Mouse (Mus musculus): Measurements from ENCODE around the gene Krt28.

Krt28 gene

DNA sequence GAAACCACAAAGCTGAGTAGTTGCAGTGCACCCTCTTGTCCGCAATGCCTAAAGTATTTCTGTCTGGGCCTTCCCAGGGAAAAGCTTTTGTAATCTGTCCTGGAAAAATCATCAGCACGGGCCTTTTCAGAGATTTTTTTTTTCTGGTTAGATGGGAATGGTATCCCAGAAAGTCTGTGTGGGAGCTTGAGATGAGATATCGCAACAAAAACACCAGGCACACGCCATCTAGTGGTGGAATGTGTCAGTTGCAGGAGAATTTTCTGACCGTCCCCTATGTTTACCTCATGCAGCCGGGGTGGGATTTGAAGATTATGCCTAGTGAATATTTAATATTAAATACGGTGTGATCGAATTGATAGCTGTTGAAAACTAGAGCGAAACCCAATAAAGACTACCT is 10.3 kb downstream of the Krt28 start:
- DNase-seq: no peak

DNA sequence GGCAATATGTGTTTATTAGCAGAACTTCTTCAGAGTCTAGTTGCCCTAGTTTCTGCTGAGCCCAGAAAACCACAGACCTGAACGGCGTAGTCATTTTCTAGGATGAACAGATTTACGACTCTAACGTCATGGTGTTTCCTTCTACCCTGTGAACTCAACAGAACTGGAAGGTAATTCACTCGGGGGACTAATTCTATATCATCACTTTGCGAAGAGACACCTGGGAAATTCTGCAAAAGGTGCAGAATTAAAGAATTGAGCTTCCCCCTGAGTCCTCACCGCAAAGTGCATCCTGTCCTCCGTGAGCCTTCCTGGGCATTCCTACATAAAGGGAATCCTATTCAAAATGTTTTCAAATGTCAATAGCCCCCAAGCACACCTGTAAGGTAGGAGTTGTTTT is 13.3 kb downstream of the Krt28 start:
- no peak for DNase-seq

DNA sequence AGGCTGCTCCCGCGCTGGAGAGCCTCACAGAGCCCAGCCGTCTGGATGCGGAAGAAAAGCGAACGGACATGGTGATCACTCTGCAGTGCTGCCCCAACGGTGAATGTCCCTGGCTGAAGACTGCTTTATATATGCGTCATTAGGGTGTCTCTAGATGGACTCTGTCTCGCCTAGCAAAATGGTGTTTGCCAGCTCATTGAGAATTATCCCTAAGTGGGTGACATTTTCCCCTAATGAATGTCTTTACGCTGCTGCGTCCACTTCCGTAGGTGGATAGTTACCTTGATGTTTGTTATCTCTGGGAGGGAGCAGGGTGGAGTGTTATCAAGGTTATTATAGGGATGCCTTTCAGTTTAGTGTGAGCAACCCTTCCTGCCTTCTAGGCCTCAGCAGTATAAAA is 23.7 kb downstream of the Krt28 start, which contains the start of gene Krt27:
Gene Krt27 (minus strand): TSS at position 101 of the 400 bp plus-strand sequence.
- DNase-seq: no peak

DNA sequence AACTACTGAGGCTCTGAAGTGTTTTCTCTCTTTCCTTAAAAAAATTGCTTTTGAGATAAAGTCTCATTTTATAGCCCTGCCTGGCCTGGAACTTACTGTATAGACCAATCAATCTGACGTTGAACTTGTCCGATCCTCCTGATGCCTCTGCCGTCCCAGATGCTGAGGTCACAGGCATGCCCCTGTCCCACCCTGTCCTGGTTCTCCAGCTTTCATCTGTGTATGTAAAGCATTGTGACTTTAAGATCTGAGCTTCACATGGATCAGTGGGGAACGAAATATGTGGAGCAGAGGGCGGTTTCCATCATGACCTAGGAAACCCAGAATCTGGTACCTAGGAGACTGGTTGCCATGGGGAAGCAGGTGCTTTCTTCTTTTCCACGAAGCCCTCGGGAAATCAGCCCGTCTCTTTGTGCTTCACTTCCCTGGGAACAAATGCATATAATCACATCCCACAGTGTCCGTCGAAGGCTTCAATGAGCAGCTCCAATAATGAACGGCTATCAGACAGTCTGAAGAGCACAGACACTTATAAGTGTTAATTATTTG is 35.3 kb downstream of the Krt28 start:
- DNase-seq: no peak

DNA sequence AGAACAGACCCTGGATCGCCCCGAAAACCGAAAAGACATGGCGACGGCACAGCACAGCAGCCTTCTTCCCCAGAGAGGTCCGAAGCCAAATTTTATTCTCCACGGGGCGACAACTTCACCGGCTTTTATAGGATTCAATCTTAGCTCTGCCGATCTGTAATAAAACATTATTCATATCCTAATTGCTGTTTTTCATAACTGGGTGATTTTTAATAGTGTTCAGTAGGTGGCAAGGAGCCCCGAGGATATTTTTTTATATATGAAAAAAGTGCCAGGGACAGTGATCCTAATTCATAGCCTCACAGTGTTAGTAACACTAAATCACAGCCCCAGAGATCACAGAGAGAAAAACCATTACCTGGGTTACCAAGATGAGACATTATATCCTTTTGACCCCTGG is 36.8 kb downstream of the Krt28 start, which contains the start of gene Krt26:
Gene Krt26 (minus strand): TSS at position 101 of the 400 bp plus-strand sequence.
- DNase-seq: no peak

DNA sequence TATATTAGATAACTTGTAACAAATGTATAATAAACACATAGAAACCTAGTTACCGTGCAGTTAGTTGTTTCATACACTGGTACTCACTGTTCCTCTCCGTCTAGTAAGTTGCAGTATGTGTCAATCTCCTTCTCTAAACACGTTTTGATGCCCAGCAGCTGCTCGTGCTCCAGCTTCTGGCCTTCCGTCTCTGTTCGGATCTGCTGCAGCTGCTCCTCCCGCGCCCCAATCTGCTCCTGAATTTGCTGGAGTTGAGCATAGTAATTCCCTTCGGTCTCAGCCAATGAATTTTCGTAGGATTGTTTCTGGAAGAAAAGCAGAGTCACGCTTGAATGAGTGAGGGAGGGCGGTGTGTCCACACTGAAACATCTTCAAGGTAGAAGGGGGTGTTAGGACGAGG is 41.3 kb downstream of the Krt28 start:
- no peak for DNase-seq

DNA sequence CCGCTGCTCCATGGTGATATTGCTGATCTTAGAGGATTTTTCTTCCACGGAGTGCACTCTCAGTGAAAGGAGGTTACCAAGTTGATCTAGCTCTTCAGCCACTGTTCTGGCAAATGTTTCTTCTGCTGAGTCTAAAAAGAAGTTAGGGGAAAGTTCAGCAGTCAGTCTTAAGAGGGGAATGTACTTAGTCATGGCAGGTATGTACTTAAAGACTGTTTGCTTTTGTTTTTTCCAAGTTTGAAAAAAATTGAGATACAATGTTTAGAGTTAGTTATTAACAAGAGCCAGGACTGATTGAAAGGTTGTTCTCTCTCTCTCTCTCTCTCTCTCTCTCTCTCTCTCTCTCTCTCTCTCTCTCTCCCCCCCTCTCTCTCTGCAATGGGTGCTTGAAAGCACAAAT is 45.0 kb downstream of the Krt28 start:
- no peak for DNase-seq

DNA sequence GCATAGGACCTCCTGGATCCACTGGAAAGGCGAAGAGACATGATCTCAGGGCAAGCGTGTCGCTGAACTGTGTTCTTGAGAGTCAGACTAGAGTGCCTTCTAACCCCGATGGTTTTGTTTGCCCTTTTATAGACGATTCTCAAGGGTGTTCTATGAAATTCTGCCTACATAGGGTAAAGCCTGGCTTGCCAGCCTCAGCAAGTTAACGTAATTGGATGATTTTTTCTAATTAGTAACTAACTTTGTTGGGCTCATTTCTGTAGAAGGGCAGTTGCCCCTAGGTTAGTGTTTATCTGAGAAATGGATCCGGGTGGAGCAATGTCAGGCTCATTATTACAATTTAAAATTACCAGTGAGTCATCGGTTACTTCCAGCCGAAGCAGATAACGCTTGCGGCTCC is 51.9 kb downstream of the Krt28 start, which contains the start of gene Krt25:
Gene Krt25 (minus strand): TSS at position 101 of the 400 bp plus-strand sequence.
- DNase-seq: no peak

DNA sequence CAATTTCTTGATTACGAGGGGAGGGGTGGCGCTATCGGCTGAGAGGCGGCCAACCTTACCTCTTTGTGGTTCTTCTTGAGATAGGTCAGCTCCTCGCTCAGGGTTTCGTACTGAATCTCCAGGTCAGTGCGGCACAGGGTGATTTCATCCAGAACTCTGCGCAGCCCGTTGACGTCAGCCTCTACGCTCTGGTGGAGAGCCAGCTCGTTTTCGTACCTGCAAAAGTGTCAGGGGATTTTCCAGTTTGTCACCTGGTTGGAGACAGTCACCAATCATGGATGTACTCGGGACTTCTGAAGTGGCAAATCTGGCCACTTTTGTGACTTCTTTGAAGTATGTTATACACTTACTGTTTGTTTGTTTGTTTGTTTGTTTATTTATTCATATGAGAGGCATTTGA is 53.6 kb downstream of the Krt28 start:
- DNase-seq: no peak

DNA sequence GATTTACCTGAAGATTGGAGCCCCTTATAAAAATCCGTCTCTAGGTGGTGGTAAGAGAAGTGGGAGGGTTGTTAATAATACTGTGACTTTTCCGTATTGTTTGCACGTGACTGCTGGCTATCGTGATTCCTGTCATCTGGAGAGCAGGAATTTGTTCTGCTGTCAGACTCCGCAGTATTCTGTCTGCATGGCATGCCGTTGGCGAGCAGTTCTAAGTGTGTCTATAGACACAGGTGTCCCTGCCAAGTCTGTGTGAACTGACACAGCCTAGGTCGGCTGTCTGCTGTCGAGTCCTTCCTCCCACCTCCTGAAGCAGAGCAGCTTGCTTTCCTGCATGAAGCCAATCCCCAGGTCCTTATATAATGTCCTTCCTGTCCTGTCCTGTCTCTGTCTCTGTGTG is 55.6 kb downstream of the Krt28 start:
- DNase-seq: no peak

DNA sequence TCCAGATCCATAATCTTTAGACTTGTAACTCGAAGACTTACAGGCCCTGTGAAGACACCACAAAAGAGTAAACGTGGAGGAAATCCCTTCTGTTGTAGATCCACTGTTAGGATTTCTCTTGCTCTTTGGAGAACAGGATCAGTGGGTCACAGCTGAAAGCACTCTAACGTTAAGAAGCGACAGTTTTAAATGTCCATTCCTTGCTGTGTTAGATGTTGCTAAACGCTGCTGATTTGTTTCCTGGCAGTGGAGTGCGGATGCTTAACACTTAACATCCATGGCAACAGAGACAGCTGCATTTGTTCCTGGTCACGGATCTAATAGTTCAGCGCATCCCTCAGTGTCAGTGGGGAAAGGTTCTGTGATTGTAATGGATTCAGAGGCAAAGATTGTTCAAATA is 58.2 kb downstream of the Krt28 start:
- no peak for DNase-seq
